In the genomic region with DNA sequence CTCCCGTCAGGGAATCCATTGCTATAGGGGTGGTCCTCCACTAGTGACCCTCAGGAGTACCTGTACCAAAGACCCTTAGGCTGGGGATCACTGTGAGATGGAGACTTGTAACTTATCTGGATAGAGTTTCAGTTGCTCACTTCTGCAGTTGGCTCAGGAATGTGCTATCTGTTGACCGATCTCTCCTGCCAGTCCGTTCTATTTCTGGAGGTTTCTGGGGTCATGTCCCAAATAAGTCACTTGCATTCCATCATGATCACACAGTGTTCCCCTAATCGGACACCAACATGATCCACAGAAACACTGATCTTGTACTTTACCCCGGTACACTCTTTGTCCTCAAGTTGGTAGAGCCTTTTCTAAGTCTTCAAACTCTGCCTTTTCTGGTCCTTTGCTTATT, we compare ENCODE assay signal across 25 mouse cellular contexts.
"Had no signal": no experiment of that assay in that cellular context is flagged by ENCODE, and none has a peak within 500 bp of the region (broad histone marks: within the 10 kb centered on the region; RNA-seq: fewer than 3 reads in every experiment).

No protein-coding gene starts in this region.

- H3K9ac ChIP-seq: forebrain, postnatal 0 days; heart, embryonic 13.5 days; heart, embryonic 15.5 days; hindbrain, embryonic 13.5 days; hindbrain, embryonic 15.5 days; kidney, embryonic 15.5 days; limb, embryonic 13.5 days; limb, embryonic 15.5 days; liver, embryonic 12.5 days; liver, embryonic 14.5 days had no signal

- ATAC-seq: forebrain, postnatal 0 days; hindbrain, postnatal 0 days; intestine, embryonic 16.5 days; liver, embryonic 12.5 days had no signal

- H3K36me3 ChIP-seq: heart, embryonic 13.5 days; heart, embryonic 15.5 days; hindbrain, embryonic 13.5 days; hindbrain, embryonic 15.5 days; kidney, embryonic 15.5 days; limb, embryonic 13.5 days; limb, embryonic 15.5 days; liver, embryonic 12.5 days had no signal

- DNase-seq: forebrain, postnatal 0 days; heart, adult 18-20 months; heart, postnatal 14 days; heart, postnatal 36 days; kidney, adult 11 months; kidney, adult 2 months; kidney, adult 9 months; kidney, postnatal 14 days; kidney, postnatal 36 days; layer of hippocampus, adult 9-11 months; layer of hippocampus, postnatal 36 days; left cerebral cortex, postnatal 4 days had no signal

- H3K4me1 ChIP-seq: heart, embryonic 13.5 days; heart, embryonic 15.5 days; hindbrain, embryonic 13.5 days; hindbrain, embryonic 15.5 days; kidney, embryonic 15.5 days; limb, embryonic 13.5 days; limb, embryonic 15.5 days; liver, embryonic 12.5 days had no signal

- H3K9me3 ChIP-seq: heart, embryonic 13.5 days; heart, embryonic 15.5 days; hindbrain, embryonic 13.5 days; hindbrain, embryonic 15.5 days; kidney, embryonic 15.5 days; limb, embryonic 13.5 days; limb, embryonic 15.5 days; liver, embryonic 12.5 days had no signal

- H3K27ac ChIP-seq: heart, embryonic 13.5 days; heart, embryonic 15.5 days; hindbrain, embryonic 13.5 days; hindbrain, embryonic 15.5 days; hindbrain, postnatal 0 days; kidney, embryonic 15.5 days; kidney, postnatal 0 days; limb, embryonic 13.5 days; limb, embryonic 15.5 days; liver, embryonic 12.5 days; liver, embryonic 14.5 days had no signal

- H3K27me3 ChIP-seq: heart, embryonic 13.5 days; heart, embryonic 15.5 days; hindbrain, embryonic 13.5 days; hindbrain, embryonic 15.5 days; kidney, embryonic 15.5 days; limb, embryonic 13.5 days; limb, embryonic 15.5 days; liver, embryonic 12.5 days had no signal

- H3K4me2 ChIP-seq: heart, embryonic 11.5 days; heart, embryonic 13.5 days; heart, embryonic 15.5 days; hindbrain, embryonic 13.5 days; hindbrain, embryonic 15.5 days; kidney, embryonic 15.5 days; limb, embryonic 13.5 days; limb, embryonic 15.5 days; liver, embryonic 12.5 days had no signal

- H3K4me3 ChIP-seq: heart, embryonic 13.5 days; heart, embryonic 15.5 days; hindbrain, embryonic 13.5 days; hindbrain, embryonic 15.5 days; kidney, embryonic 15.5 days; limb, embryonic 13.5 days; limb, embryonic 15.5 days; liver, embryonic 12.5 days had no signal
